Mouse (Mus musculus) megakaryocyte, embryonic 14.5 days (primary cell): Measurements from ENCODE around the gene Uap1.

ENCODE experiments used
- FLI1 ChIP-seq: IDR thresholded peaks from 2 replicates; pipeline ENCODE4 v1.6.1; 2012; ENCODE audit warnings: low read length, inconsistent platforms, mixed read lengths
- GATA1 ChIP-seq: IDR thresholded peaks from 3 replicates; pipeline ENCODE4 v1.6.1; 2012; ENCODE audit warnings: mixed read lengths, low read length, inconsistent platforms, borderline replicate concordance

DNA sequence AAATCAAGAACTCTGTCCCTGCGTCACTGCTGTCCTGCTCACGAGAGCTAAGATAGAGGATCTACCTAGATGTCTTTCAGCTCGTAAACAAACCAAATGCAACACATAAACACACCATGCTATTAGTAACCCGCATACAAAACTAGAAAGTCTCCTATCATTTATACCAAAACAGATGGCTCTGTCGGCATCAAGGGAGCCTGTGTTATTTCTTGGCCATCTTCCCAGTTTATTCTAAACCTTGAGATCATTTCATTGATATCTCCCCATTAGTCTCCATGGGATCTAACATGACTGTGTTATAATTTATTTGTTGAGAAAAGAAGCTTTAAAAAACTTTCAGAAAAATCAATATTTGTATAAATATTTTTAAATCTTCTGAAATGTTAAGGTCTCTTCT, 19.0 kb downstream of the Uap1 start:
- TF ChIP-seq FLI1 (no peak), GATA1 (no peak)
